Mouse (Mus musculus) heart, adult 2 months (tissue): Measurements from ENCODE around the gene Bcl2l10.

Source experiments
- EP300 ChIP-seq: fragments of 200-500 bp; IDR thresholded peaks from 2 replicates; pipeline ENCODE4 v1.6.1; 2011; ENCODE audit warnings: low read depth, low read length, control low read depth; ENCODE audit not compliant: insufficient read depth
- POLR2A ChIP-seq: fragments of 200-500 bp; IDR thresholded peaks from 2 replicates; pipeline ENCODE4 v1.6.1; 2011; ENCODE audit warnings: mild to moderate bottlenecking, low read depth, low read length, control low read depth; ENCODE audit not compliant: insufficient read depth

GRCm38 (mm10) chr9:75361699-75362098 is 14.1 kb downstream of the Bcl2l10 start:
- TF ChIP-seq EP300 (peak; percentile 66; the same call in 1 of the 2 replicates), POLR2A (no peak)
